Mouse (Mus musculus): ENCODE data around the gene Dkk2.

DNA sequence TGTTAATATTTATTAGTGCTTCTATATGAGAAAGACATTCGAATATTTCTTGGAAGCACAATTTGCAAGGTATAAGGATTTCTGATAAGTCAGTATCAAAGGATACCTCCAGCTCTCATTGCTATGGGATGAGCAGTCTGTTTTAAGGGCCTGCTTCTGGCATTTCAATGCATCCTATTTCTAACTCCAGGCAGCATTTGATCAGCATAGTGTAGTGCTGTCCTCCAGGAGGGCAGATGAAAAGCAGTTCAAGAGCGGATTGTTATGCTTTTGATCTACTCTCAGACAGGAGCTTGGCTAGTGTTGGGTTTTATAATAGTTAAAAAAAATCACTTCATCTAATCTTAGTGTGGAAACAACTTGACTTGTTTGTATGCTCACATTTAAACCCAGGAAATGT lies 73.7 kb downstream of the Dkk2 start:
- TF ChIP-seq POLR2A (IDR thresholded peaks at IDR 0.05; ENCODE audit: insufficient read depth, low read length) (no peak), CTCF (IDR thresholded peaks at IDR 0.05; ENCODE audit: low read depth, low read length) (no peak)
